Mouse (Mus musculus): ENCODE data around the gene 4930402H24Rik.

Gene 4930402H24Rik

GRCm38 (mm10) chr2:130805146-130805545, 101.1 kb downstream of the 4930402H24Rik start:
- DNase-seq: no peak

GRCm38 (mm10) chr2:130803706-130804105, 102.5 kb downstream of the 4930402H24Rik start:
- peak; percentile 32 for DNase-seq

GRCm38 (mm10) chr2:130795731-130796130, 110.5 kb downstream of the 4930402H24Rik start:
- no peak for DNase-seq

- no peak for DNase-seq
These were observed 114.5 kb downstream of the 4930402H24Rik start for GRCm38 (mm10) chr2:130791722-130792121.

- no peak for DNase-seq
These were observed 116.6 kb downstream of the 4930402H24Rik start for GRCm38 (mm10) chr2:130789642-130790041.

GRCm38 (mm10) chr2:130789039-130789438, 117.2 kb downstream of the 4930402H24Rik start:
- peak; percentile 62 for DNase-seq

GRCm38 (mm10) chr2:130784939-130785338, 121.3 kb downstream of the 4930402H24Rik start:
- DNase-seq: no peak

GRCm38 (mm10) chr2:130780615-130781303, 125.4 kb downstream of the 4930402H24Rik start:
- no peak for DNase-seq

GRCm38 (mm10) chr2:130779935-130780334, 126.3 kb downstream of the 4930402H24Rik start:
- DNase-seq: no peak

GRCm38 (mm10) chr2:130776610-130777009, 129.6 kb downstream of the 4930402H24Rik start:
- DNase-seq: no peak

GRCm38 (mm10) chr2:130767483-130767882, 138.7 kb downstream of the 4930402H24Rik start:
- no peak for DNase-seq

GRCm38 (mm10) chr2:130765396-130765795, 140.8 kb downstream of the 4930402H24Rik start:
- peak; percentile 40 for DNase-seq

GRCm38 (mm10) chr2:130760876-130761275, 145.3 kb downstream of the 4930402H24Rik start:
- no peak for DNase-seq

- no peak for DNase-seq
These were observed 151.1 kb downstream of the 4930402H24Rik start for GRCm38 (mm10) chr2:130755061-130755607.

GRCm38 (mm10) chr2:130754596-130754995, 151.6 kb downstream of the 4930402H24Rik start:
- no peak for DNase-seq

GRCm38 (mm10) chr2:130750449-130750848, 155.8 kb downstream of the 4930402H24Rik start:
- no peak for DNase-seq

GRCm38 (mm10) chr2:130749708-130750107, 156.5 kb downstream of the 4930402H24Rik start:
- no peak for DNase-seq

GRCm38 (mm10) chr2:130743576-130743975, 162.6 kb downstream of the 4930402H24Rik start:
- no peak for DNase-seq

- DNase-seq: peak; percentile 57
These were observed 166.1 kb downstream of the 4930402H24Rik start for GRCm38 (mm10) chr2:130740096-130740495.

GRCm38 (mm10) chr2:130738019-130738418, 168.2 kb downstream of the 4930402H24Rik start:
- peak; percentile 80 for DNase-seq

GRCm38 (mm10) chr2:130735281-130735680, 170.9 kb downstream of the 4930402H24Rik start:
- DNase-seq: no peak

GRCm38 (mm10) chr2:130733444-130733843, 172.8 kb downstream of the 4930402H24Rik start:
- DNase-seq: no peak

- peak; percentile 36 for DNase-seq
These were observed 174.4 kb downstream of the 4930402H24Rik start for GRCm38 (mm10) chr2:130731855-130732254.

- no peak for DNase-seq
These were observed 175.5 kb downstream of the 4930402H24Rik start for GRCm38 (mm10) chr2:130730746-130731145.
